Mouse (Mus musculus): ENCODE data around the gene Stag1. TPM values are rescaled to one million over a fixed set of nuclear protein-coding genes. Genes with fewer than 3 reads are reported as not detected.

The Stag1 gene
- total RNA-seq, 2 experiments from 2014 or later, result 67.6 to 69.7 TPM

DNA sequence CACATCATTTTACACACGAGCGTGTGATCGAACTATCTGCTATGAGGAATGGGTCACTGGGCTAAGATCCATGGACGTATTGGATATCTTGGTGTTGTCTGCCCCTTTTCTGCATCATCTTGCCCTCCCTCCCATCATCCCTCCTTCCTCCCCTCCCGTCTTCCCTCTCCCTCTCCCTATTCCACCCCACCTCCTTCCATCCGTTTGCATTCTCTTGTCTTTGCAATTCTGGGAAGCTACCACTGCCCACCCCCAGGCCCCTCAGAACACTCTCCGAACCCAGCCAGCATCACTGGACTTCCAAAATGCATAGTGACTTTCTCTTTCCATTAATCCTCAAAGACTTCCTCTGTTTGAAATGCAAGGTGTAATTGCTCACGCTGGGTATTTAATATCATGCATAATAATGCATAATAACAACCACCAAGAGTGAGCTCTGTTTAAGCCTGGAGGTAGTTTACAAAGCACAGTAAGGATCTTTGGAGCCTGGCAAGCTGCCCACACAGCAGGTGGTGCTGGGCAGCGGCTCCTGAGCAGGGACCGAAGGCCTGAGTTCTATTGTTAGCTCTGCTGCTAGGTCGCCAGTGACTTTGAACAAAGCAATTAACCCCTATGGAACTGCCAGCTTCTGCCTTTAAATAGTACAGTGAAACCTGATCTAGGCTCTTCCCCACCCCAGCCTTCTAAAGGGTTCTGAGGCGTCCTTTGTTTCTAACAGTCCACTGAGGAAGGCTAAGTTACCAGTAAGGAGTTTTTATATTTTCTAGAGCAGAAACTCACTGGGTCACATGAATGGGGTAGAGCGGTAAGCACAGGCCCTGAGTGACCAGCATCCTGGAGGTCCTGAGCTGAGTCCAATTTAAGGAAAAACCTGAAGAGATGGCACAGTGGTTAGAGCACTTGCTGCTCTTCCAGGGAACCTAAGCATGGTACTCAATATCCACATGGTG is 15.8 kb upstream of the Stag1 start:
- Histone ChIP-seq H3K27ac (no peak overlapping the region), H3K4me3 (no peak overlapping the region)
- no peak for DNase-seq (ENCODE audit: low spot score in 2 of 2)
- TF ChIP-seq CTCF (conservative IDR thresholded peaks at IDR 0.05), result no peak

DNA sequence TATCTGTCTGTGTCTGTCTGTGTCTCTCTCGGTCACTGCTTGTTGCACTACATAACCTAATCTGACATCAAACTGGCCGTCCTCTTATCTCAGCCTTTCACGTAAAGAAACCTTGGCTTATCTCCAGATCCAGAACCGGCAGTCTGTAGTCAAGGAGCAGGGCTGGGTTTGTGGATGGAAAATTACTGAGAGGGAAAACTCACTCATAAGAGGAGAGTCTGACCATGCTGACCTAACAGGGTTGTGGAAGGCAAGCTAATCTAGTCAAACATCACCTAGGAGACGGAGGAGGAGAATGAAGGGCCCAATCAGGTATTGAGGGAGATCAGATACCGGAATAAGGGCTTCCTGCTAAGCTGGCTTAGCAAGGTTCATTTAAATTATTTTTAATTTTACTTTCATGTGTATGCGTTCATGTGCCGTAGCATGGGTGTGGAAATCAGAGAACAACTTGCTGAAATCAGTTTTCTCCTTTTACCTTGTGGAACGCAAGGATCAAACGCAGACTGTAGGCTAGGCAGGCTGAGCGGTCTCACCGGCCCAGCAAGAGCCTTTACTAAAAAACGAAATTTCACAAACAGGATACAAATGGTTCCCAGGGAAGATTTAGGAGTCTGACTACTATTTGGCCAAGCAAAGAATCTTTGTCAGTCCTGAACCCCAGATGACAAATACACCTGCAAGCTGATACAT is 14.6 kb upstream of the Stag1 start:
- DNase-seq (ENCODE audit: low spot score in 2 of 2), result no peak
- no peak for TF ChIP-seq CTCF (conservative IDR thresholded peaks at IDR 0.05)
- Histone ChIP-seq H3K4me3 (no peak overlapping the region), H3K27ac (no peak overlapping the region)

DNA sequence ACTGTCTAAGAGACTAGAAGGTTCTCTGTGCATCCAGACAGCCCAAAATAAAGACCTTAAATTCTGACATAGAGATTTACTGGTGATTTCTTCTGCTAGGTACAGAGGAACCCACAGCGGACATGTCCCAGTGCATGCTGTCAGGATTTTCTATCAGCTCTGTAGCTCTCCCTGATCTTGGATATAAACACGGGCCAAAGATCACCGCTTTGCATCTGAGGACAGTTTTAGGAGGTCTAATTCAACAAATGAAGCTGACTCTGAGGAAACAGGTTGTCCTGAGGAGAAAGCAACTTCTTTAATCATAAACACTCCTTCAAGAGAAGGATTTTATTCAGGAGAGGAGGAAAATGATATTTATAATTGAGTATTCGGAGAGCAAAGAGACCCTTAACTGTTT is 13.6 kb upstream of the Stag1 start:
- no peak overlapping the region for H3K27ac ChIP-seq
- no peak for TF ChIP-seq CTCF (conservative IDR thresholded peaks at IDR 0.05)
- DNase-seq (ENCODE audit: low spot score in 2 of 2), result no peak

DNA sequence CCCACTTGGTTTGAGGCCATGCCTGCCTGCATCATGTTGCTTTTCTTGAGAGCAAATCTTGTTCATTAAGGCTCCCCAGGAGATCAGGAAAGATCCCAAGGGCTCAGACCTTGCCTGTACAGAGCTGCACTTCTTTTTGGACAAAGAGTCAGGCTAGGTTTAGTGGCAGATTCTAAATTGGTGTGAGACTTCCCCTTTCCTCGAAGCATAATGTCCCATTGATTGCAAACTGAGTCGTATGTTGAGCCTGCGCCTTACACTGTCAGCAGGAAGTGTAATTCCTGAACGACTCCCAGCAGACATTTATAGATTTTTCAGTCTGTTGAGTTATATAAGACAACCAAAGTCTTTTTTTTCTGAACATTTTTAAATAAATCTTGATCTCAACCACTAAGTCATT is 7.1 kb upstream of the Stag1 start:
- no peak overlapping the region for H3K27ac ChIP-seq
- DNase-seq (ENCODE audit: low spot score in 2 of 2), result no peak
- no peak overlapping the region for H3K4me3 ChIP-seq
- no peak for TF ChIP-seq CTCF (conservative IDR thresholded peaks at IDR 0.05)

More for the DNA sequence above, 13.6 kb upstream of the Stag1 start:
- no peak overlapping the region for H3K4me3 ChIP-seq

- Histone ChIP-seq H3K4me3 (no peak overlapping the region), H3K27ac (no peak overlapping the region)
- DNase-seq (ENCODE audit: low spot score in 2 of 2), result no peak
- TF ChIP-seq CTCF (conservative IDR thresholded peaks at IDR 0.05), result no peak
These were observed 1.3 kb upstream of the Stag1 start for GRCm38 (mm10) chr9:100596317-100596716.

DNA sequence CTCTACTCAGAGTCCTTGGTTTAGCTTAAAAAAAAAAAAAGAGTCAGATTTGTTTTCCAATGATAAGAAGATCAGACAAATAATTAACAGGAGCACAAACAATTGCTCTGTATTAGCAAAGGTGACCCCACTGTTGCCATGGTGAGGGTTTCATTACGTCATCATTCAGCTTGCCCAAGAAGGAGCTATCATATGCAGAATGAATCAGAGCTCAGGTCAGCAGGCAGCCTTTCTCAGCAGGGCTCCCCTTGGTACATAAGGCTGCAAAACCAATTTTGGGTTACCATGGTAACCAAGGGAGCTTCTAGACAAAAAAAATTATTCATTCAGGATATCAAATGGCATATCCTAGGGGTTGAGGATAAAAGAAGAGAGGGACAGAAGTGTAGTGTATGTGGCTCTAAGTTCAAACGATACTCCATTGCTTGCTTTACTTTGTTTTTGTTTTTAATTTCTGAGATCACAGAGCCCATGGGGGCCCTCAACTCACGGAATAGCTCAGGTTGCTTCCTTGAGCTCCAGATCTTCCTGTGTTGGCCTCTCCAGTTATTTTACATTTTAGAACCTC is 2.2 kb downstream of the Stag1 start:
- H3K4me3 ChIP-seq, result no peak overlapping the region
- no peak for TF ChIP-seq CTCF (conservative IDR thresholded peaks at IDR 0.05)
- peak in 1 of 2 experiments; percentile 10 for DNase-seq (ENCODE audit: low spot score in 2 of 2)
- no peak overlapping the region for H3K27ac ChIP-seq

DNA sequence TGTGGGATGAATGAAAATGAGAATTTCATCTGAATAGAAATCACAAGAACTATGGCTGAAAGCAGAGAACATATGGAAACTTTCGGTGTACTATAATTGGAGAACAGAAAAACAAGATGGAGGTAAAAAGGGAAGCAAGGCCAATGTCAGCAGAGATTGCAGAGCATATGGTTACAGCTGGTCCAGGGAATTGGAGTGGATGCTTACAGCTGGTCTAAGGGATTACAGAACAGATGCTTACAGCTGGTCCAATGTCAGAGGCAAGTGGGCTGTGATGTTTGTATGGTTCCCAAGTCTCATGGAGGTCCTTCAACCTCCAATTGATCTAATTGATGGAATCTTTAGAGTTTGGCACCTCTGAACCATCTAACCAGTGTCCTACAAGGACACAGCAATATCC is 4.5 kb downstream of the Stag1 start:
- Histone ChIP-seq H3K27ac (no peak overlapping the region), H3K4me3 (no peak overlapping the region)
- no peak for DNase-seq (ENCODE audit: low spot score in 2 of 2)
- no peak for TF ChIP-seq CTCF (conservative IDR thresholded peaks at IDR 0.05)

DNA sequence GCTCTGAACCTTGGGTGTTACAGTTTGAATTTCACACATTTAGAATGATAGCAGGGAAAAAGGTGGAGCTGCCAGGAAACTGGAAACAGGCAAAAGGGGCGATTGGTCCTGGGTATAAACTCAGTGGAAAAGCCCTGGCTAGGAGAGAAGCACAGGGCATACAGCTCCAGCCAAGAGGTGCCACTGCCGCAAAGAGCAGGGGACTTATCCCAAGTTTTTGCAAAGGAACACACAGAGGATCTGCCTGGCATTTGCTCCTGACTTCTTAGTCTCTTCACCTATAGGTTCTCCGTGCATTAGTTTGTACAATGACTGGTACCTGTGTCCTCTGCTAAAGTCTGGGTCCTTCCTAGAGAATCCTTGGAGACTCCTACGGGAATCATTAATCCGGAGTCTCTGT is 5.6 kb downstream of the Stag1 start:
- Histone ChIP-seq H3K27ac (no peak overlapping the region), H3K4me3 (no peak overlapping the region)
- no peak for DNase-seq (ENCODE audit: low spot score in 2 of 2)
- no peak for TF ChIP-seq CTCF (conservative IDR thresholded peaks at IDR 0.05)

GRCm38 (mm10) chr9:100605522-100605921 is 7.9 kb downstream of the Stag1 start:
- DNase-seq (ENCODE audit: low spot score in 2 of 2), result no peak
- Histone ChIP-seq H3K27ac (no peak overlapping the region), H3K4me3 (no peak overlapping the region)
- TF ChIP-seq CTCF (conservative IDR thresholded peaks at IDR 0.05), result no peak

- peak; percentile 31 for TF ChIP-seq CTCF (conservative IDR thresholded peaks at IDR 0.05)
- DNase-seq (ENCODE audit: low spot score in 2 of 2), result peak; percentile 18 to 25
- Histone ChIP-seq H3K27ac (no peak overlapping the region), H3K4me3 (no peak overlapping the region)
These were observed 8.5 kb downstream of the Stag1 start for GRCm38 (mm10) chr9:100605985-100606554.

GRCm38 (mm10) chr9:100613501-100614071 is 16.0 kb downstream of the Stag1 start:
- Histone ChIP-seq H3K4me3 (no peak overlapping the region), H3K27ac (no peak overlapping the region)
- TF ChIP-seq CTCF (conservative IDR thresholded peaks at IDR 0.05), result no peak
- no peak for DNase-seq (ENCODE audit: low spot score in 2 of 2)

GRCm38 (mm10) chr9:100616947-100617346 is 19.3 kb downstream of the Stag1 start:
- TF ChIP-seq CTCF (conservative IDR thresholded peaks at IDR 0.05), result no peak
- peak in 1 of 2 experiments; percentile 25 for DNase-seq (ENCODE audit: low spot score in 2 of 2)
- Histone ChIP-seq H3K4me3 (peak overlapping the region; percentile 28; the same call in 1 of the 2 replicates), H3K27ac (no peak overlapping the region)
